Mouse (Mus musculus): ENCODE data around the gene Kcng4. TPM values are rescaled to one million over a fixed set of nuclear protein-coding genes. Genes with fewer than 3 reads are reported as not detected.

The Kcng4 gene
- polyA plus RNA-seq, 1 experiment: 0.23 TPM

- DNase-seq (ENCODE audit: low read depth): no peak
- TF ChIP-seq POLR2A (IDR thresholded peaks at IDR 0.05; ENCODE audit: borderline replicate concordance, extremely low read depth, insufficient read depth, insufficient read length, poor library complexity, severe bottlenecking) (no peak), CTCF (IDR thresholded peaks at IDR 0.05; ENCODE audit: borderline replicate concordance, extremely low read depth, insufficient read depth, insufficient read length) (no peak)
Observed at GRCm38 (mm10) chr8:119624916-119625315, 10.6 kb downstream of the Kcng4 start.

DNA sequence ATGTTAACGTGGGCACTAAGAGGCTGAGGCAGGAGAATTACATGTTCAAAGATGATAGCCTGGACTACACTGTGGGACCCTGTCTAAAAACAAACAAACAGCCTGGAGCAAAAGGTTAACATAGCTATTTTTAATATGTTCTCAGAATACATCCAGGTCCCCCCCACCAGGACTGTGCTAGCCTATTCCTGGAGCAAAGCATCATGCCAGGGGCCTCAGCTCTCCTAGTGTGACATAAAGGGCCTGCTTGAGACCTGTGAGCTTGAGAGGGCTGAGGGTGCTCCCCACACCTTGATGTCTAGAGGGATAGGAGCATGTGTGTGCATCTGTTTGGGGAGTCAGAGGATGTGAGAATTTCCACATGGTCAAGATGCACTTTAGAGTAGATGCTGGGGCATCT lies 11.7 kb downstream of the Kcng4 start:
- DNase-seq (ENCODE audit: low read depth): no peak
- no peak for TF ChIP-seq CTCF (IDR thresholded peaks at IDR 0.05; ENCODE audit: borderline replicate concordance, extremely low read depth, insufficient read depth, insufficient read length)
- no peak for TF ChIP-seq POLR2A (IDR thresholded peaks at IDR 0.05; ENCODE audit: borderline replicate concordance, extremely low read depth, insufficient read depth, insufficient read length, poor library complexity, severe bottlenecking)

GRCm38 (mm10) chr8:119623061-119623460 lies 12.4 kb downstream of the Kcng4 start:
- no peak for DNase-seq (ENCODE audit: low read depth)
- TF ChIP-seq CTCF (IDR thresholded peaks at IDR 0.05; ENCODE audit: borderline replicate concordance, extremely low read depth, insufficient read depth, insufficient read length) (no peak), POLR2A (IDR thresholded peaks at IDR 0.05; ENCODE audit: borderline replicate concordance, extremely low read depth, insufficient read depth, insufficient read length, poor library complexity, severe bottlenecking) (no peak)

- DNase-seq (ENCODE audit: low read depth): no peak
- TF ChIP-seq CTCF (IDR thresholded peaks at IDR 0.05; ENCODE audit: borderline replicate concordance, extremely low read depth, insufficient read depth, insufficient read length) (no peak), POLR2A (IDR thresholded peaks at IDR 0.05; ENCODE audit: borderline replicate concordance, extremely low read depth, insufficient read depth, insufficient read length, poor library complexity, severe bottlenecking) (no peak)
Observed at GRCm38 (mm10) chr8:119622555-119622954, 12.9 kb downstream of the Kcng4 start.

DNA sequence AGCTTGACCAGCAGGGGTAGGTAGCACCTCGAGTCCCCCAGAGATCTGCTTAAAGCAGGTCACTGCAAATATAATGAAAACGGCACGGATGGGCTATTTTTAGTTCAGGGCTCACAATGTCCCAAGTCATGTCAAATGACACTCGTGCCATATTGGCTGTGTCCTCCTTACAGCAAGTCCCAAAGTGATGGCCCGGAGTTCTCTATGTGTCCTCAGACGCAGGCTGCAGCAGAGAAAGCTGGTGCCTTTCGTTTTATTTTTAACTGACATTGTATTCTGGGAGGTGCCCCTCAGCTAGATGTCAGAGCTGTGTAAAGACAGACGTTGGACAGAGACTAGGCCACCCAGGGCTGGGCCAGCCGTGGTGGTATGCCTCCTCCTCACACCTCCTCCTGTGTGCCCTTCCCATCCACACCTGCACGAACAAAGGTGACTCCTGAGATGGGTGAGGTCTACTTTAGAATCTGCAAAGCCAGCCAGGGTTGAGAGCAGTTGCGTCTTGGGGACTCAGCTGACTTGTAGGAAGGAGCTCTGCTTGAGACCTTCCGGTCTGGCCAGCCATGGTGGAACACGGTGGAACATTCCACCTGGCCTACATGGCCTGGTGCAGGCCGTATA lies 14.5 kb downstream of the Kcng4 start:
- no peak for TF ChIP-seq POLR2A (IDR thresholded peaks at IDR 0.05; ENCODE audit: borderline replicate concordance, extremely low read depth, insufficient read depth, insufficient read length, poor library complexity, severe bottlenecking)
- no peak for TF ChIP-seq CTCF (IDR thresholded peaks at IDR 0.05; ENCODE audit: borderline replicate concordance, extremely low read depth, insufficient read depth, insufficient read length)
- no peak for DNase-seq (ENCODE audit: low read depth)

DNA sequence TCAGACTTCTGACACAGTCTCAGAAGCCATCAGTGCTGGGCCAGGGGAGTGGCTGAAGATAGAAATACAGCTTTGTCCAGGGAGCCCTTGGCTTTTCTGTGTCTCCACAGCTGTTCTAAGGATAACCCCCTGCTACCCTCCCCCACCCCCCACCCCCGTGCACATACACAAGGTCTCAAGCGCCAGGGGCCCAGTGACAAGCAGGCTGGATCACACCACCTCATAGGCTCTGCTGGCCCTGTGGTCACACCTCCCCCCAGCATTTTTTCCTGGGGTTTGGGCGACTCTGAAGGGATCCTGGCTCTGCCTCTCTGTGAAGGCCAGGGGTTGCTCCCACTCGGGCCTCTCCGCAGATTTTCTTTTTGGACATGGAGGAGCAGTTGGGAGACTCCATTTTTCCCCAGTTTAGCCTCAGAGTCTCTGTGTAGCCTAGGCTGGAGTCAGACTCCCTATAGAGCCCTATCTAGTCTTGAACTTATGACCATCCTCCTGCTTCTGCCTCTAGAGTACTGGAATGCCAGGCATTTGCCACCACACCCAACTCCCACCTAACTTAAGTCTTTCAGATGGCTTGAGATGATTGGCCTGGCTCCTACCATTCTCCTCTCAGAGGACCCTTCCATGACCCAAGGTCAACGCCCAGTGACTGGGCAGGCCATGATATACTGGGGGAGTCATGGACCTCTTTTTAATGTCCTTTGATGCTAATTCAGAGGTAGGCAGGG lies 15.2 kb downstream of the Kcng4 start:
- no peak for TF ChIP-seq CTCF (IDR thresholded peaks at IDR 0.05; ENCODE audit: borderline replicate concordance, extremely low read depth, insufficient read depth, insufficient read length)
- no peak for TF ChIP-seq POLR2A (IDR thresholded peaks at IDR 0.05; ENCODE audit: borderline replicate concordance, extremely low read depth, insufficient read depth, insufficient read length, poor library complexity, severe bottlenecking)
- DNase-seq (ENCODE audit: low read depth): no peak

- no peak for DNase-seq (ENCODE audit: low read depth)
- TF ChIP-seq POLR2A (IDR thresholded peaks at IDR 0.05; ENCODE audit: borderline replicate concordance, extremely low read depth, insufficient read depth, insufficient read length, poor library complexity, severe bottlenecking): no peak
- no peak for TF ChIP-seq CTCF (IDR thresholded peaks at IDR 0.05; ENCODE audit: borderline replicate concordance, extremely low read depth, insufficient read depth, insufficient read length)
Observed at GRCm38 (mm10) chr8:119618887-119619286, 16.6 kb downstream of the Kcng4 start.

- TF ChIP-seq POLR2A (IDR thresholded peaks at IDR 0.05; ENCODE audit: borderline replicate concordance, extremely low read depth, insufficient read depth, insufficient read length, poor library complexity, severe bottlenecking) (no peak), CTCF (IDR thresholded peaks at IDR 0.05; ENCODE audit: borderline replicate concordance, extremely low read depth, insufficient read depth, insufficient read length) (no peak)
- no peak for DNase-seq (ENCODE audit: low read depth)
Observed at GRCm38 (mm10) chr8:119617586-119617985, 17.9 kb downstream of the Kcng4 start.

DNA sequence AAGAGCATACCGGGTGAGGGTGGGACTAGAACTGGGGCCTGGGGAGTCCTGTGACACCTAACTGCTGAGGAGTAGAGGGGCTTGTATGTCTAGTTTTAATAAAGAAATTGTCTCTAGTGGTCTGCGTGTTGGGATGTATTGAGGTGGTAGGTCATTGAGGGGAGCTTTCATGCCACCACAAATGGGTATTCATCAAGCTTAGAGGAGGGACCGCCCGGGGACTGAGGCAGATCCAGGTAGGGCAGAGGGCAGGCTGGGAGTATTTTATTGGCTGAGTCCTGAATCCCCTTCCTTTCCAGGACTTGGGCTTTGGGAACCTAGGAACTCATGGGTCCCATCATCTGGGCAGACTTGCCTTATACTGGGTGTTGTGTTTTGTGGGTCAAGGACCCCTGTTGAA lies 18.7 kb downstream of the Kcng4 start:
- TF ChIP-seq POLR2A (IDR thresholded peaks at IDR 0.05; ENCODE audit: borderline replicate concordance, extremely low read depth, insufficient read depth, insufficient read length, poor library complexity, severe bottlenecking): no peak
- TF ChIP-seq CTCF (IDR thresholded peaks at IDR 0.05; ENCODE audit: borderline replicate concordance, extremely low read depth, insufficient read depth, insufficient read length): no peak
- DNase-seq (ENCODE audit: low read depth): no peak

DNA sequence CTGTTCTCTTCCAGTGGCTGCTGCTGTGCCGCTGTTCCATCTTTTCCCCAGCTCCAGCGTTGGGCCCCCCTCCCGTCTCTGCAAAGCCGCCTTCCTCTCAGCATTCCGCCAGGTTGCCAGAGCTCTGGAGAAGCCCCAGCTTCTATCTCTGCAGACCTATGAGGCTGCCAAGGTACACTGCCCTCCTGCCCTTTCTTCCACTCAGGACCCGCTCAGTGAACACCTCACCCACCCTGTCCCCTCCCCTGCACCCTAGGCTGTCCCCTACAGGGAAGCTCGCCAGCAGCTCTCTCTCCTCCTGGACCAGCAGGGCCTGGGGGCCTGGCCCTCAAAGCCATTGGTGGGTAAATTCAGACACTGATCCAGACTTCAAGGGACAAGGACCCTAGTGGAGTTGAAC lies 19.1 kb downstream of the Kcng4 start:
- TF ChIP-seq POLR2A (IDR thresholded peaks at IDR 0.05; ENCODE audit: borderline replicate concordance, extremely low read depth, insufficient read depth, insufficient read length, poor library complexity, severe bottlenecking) (no peak), CTCF (IDR thresholded peaks at IDR 0.05; ENCODE audit: borderline replicate concordance, extremely low read depth, insufficient read depth, insufficient read length) (no peak)
- DNase-seq (ENCODE audit: low read depth): no peak

DNA sequence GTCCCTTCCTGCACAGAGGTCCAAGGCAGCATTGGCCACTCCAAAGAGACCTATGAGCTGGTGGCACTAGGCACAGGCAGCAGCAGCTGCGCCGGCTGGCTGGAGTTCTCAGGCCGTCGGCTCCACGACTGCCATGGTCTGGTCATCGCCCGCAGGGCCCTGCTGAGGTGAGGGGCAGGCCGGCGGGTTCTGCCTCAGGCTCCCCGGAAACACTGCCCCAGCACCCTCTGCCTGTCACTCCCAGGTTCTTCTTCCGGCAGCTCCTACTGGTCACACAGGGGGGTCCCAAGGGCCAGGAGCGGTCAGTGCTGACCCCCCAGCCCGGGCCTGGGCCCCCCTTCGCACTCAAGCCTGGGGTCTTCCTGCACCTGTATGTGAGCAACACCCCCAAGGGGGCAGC lies 20.4 kb downstream of the Kcng4 start:
- no peak for DNase-seq (ENCODE audit: low read depth)
- TF ChIP-seq CTCF (IDR thresholded peaks at IDR 0.05; ENCODE audit: borderline replicate concordance, extremely low read depth, insufficient read depth, insufficient read length) (no peak), POLR2A (IDR thresholded peaks at IDR 0.05; ENCODE audit: borderline replicate concordance, extremely low read depth, insufficient read depth, insufficient read length, poor library complexity, severe bottlenecking) (no peak)

GRCm38 (mm10) chr8:119612471-119612870 lies 23.0 kb downstream of the Kcng4 start, which contains the start of gene Adad2:
Gene Adad2 (plus strand): TSS chr8:119612747.
- DNase-seq (ENCODE audit: low read depth): no peak
- TF ChIP-seq CTCF (IDR thresholded peaks at IDR 0.05; ENCODE audit: borderline replicate concordance, extremely low read depth, insufficient read depth, insufficient read length) (no peak), POLR2A (IDR thresholded peaks at IDR 0.05; ENCODE audit: borderline replicate concordance, extremely low read depth, insufficient read depth, insufficient read length, poor library complexity, severe bottlenecking) (no peak)

All from brain, embryonic 14.5 days (tissue).